Mouse (Mus musculus) thymus, postnatal 0 days (tissue): Measurements from ENCODE around the gene Upb1. TPM values are rescaled to one million over a fixed set of nuclear protein-coding genes. Genes with fewer than 3 reads are reported as not detected.
A peak's percentile ranks its signal among the peaks of the same experiment; 100 is the strongest.
"Not testable (repeated sequence)": the region's sequence is repeated elsewhere in the genome, so short reads cannot be mapped to it uniquely, and the experiment has no call there.

Source experiments
- DNase-seq: peaks from one replicate; pipeline ENCODE4 v3.0.0-alpha.2; 2015; ENCODE audit warnings: low spot score
- polyA plus RNA-seq: library from polyadenylated mRNA; unstranded; fragments of >200 nt; fragmentation: Nextera tagmentation; extraction: Ambion mirVana; gene quantifications from 2 replicates; pipeline ENCODE4 v1.2.1, GENCODE M21; 2015

The Upb1 gene
- polyA plus RNA-seq, result 0.42 and 0.55 TPM in 2 replicates

DNA sequence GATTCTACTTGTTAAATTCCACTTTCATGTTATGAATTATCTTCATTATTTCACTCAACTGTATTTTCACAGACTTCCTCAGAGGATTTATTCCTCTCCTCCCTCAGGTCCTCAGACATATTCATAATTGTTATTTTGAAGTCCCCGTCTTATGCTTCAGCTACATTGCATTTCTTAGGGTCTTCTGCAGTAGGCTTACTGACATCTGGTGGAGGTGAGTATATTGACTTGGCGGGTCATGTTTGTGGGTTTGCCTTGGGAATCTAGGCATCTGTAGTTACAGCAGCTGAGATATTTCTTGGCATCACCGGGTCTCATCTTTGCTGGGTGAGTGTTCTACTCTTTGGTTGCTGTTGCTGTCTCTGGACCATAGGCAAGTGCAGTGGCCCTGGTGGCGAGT, at the start of gene Upb1:
Upb1 (plus strand) TSS at position 158 of the 400 bp plus-strand sequence.
- peak; percentile 22 for DNase-seq

DNA sequence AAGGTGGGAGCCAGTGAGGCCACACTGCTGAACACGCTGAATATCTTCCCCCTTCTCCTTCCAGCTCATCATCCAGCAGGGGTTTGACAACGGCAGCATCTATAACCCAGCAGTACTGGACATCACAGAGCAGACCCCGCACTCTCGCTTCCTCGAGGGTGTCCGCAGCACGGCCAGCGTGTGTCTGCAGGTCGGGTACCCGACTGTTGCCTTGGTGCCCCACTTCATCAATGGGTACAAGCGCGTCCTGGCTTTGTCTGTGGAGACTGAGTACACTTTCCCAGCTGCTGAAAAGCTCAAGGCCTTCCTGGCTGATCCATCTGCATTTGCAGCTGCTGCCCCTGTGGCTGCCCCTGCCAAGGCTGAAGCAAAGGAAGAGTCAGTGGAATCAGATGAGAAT, 48.4 kb upstream of the Upb1 start:
- DNase-seq, result no peak

- DNase-seq, result not testable (repeated sequence)
Observed at GRCm38 (mm10) chr10:75353838-75354241, 47.1 kb upstream of the Upb1 start.

GRCm38 (mm10) chr10:75355341-75355740, 45.6 kb upstream of the Upb1 start:
- no peak for DNase-seq

- DNase-seq, result not testable (repeated sequence)
Observed at GRCm38 (mm10) chr10:75364214-75364690, 36.7 kb upstream of the Upb1 start.

DNA sequence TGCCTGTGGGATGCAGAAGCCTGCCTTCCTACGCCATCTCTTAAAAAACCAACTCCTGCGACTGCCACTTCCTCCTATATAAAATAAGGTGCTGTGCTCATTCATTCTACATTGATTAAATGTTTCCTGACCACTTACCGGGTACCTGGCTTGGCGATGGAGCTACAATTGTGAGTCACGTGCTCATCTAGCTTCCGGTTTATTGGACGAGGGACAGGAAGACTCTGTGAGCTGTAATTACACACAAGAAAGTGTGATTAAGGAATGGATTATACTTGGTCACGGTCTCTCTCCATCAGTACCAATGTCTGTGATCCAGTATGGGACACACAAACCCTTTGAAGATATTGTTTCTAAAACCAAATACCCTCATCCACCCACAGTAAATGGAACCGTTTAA, 36.1 kb upstream of the Upb1 start:
- no peak for DNase-seq

- DNase-seq, result peak; percentile 14
Observed at GRCm38 (mm10) chr10:75365231-75365633, 35.7 kb upstream of the Upb1 start.

DNA sequence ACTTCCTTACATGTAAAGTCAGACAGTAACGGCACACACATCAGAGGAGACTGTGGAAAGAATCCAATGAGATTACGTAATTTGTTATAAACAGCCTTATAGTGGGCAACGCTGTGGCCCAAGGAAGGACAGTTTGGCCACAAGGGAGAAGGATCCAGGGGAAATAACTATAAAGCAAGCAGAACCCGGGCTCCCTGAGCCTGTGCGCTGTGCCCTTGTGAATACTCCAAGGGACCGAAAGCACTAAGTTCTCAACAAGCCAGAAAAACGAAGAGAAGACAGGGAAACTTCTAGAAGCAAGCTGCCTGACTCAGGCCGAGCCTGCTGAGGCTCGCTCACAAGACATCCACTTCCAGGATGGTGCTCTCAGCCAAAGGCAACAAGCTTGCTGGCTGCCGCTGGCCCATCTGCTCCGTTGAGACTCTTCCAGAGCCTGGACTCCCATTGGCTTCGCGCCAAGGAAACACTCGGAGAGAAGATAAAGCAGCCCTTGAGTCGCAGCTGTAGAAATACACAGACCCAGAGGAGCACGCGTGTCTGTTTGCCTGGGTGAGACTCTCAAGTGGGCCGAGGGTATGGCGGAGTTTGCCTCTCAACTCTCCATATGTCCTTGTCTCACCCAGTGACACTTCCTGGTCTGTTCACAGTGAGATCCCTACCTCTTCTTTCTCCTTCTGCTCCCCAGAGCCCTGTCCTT, 27.1 kb upstream of the Upb1 start:
- DNase-seq, result not testable (repeated sequence)

DNA sequence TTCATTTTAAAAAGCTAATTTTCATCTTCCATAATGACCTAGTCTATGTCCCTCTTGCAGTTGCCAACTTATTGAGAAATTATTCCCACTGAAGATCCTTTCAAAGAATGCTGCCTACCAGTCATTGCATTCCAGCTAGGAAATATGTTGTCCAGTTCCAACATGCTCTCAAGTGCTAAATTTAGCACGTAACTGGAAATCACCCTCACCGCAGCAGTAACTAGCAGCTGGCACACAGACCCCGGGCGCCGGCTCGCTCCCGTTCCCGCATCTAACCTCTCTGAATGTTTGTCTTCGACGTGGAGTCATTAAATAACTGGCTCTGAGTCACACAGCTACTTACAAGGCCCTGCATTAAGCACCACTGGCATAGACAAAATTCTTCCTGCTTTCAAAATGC, 22.2 kb upstream of the Upb1 start:
- DNase-seq, result no peak

- DNase-seq, result no peak
Observed at GRCm38 (mm10) chr10:75390156-75390555, 10.8 kb upstream of the Upb1 start.

DNA sequence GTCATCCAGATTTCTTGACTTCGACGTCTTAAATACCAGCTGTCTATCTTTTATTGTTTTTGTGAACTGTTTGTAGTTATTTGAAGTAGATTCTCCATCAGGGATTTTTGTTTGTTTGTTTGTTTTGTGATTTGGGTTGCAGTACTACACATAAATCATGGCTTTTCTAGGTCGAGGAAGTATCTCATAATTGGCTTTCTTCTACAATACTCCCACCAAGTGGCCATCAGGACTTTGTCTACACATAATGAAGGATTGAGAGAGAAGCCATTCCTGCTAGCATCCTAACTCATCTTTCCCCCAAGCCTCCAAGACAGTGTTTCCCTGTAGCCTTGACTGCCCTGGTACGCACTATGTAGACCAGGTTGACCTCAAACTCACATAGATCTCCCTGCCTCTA, 10.1 kb upstream of the Upb1 start:
- DNase-seq, result no peak

DNA sequence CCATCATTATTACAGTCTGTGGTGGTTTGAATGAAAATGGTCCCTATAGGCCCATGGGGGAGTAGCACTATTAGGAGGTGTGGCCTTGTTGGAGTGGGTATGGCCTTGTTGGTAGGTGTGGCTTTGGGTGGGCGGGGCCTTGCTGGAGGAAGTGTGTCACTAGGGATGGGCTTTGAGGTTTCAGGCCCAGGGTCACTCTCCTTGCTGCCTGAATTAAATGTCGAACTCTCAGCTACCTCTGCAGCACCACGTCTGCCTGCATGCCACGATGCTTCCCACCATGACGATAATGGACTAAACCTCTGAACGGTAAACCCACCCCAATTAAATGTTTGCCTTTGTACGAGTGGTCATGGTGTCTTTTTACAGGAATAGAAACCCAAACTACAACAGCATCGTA, 6.1 kb upstream of the Upb1 start:
- no peak for DNase-seq

- peak; percentile 19 for DNase-seq
Observed at GRCm38 (mm10) chr10:75396966-75397365, 3.9 kb upstream of the Upb1 start.

DNA sequence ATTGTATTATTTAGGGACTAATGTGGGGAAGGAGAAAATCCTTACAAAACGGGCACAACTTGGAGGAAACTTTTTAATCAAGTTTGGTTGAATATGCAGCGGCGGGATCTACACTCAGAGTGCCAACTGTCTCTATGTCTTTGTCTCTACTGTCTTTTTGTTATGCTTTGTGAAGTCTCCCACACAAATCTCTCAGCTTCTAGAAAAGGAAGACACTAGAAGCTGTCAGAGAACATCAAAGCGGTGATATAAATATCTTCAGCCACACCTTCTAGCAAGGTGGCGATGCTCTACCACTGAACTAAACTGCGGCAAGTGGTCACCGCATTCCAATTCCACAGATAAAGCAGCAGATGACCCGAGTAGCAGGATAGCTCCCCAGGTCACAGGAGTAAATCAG, 5.0 kb downstream of the Upb1 start:
- DNase-seq, result no peak

GRCm38 (mm10) chr10:75406755-75407154, 5.8 kb downstream of the Upb1 start:
- no peak for DNase-seq

- no peak for DNase-seq
Observed at GRCm38 (mm10) chr10:75407741-75408140, 6.8 kb downstream of the Upb1 start.

GRCm38 (mm10) chr10:75411343-75412113, 10.6 kb downstream of the Upb1 start:
- peak; percentile 35 for DNase-seq

GRCm38 (mm10) chr10:75412114-75413103, 11.5 kb downstream of the Upb1 start:
- no peak for DNase-seq

DNA sequence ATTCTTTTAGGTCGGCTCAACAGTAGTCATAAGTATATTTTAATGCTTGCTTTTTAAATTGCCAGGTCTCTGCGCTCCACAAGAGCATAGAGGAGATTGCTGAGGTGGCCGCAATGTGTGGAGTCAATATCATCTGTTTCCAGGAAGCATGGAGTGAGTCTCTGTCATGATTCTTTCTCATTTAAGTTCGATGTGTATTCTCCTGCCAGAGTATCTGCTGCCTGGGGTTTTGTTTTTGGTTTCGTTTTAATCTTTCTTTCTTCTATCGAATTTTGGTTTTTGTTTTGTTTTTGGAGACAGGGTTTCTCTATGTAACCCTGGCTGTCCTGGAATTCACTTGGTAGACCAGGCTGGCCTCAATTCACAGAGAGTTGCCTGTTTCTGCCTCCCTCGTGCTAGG, 14.0 kb downstream of the Upb1 start:
- no peak for DNase-seq

DNA sequence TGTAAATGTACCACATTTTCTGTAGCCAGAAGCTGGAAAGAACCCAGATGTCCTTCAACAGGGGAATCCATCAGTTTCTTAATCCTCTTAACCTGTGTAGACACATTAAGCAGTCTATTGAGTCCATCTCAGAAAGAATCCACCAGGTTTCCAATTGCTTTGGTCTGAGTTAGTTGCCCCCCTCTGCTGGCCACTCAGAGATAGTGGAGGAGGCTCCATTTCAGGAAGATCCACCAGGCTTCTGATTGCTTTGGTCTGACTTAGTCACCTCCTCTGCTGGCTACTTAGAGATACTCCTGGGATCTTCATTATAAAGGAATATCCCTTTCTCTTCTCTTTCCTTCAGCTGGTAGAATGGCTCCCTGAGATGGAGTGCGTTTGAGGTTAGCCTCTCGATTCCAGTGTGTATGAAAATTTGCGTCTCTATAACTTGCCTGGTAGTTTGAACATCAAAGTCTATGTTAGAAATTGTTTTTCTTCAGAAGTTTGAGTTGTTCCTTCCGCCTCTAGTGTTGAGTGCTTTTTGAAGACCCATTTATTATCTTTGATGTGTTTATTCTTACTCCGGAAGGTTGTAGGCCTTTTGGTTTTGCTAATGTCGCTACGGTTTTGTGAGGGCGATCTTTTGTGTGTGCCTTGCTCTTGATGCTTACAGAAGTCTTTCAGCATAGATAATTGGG, 16.6 kb downstream of the Upb1 start:
- peak; percentile 37 for DNase-seq

GRCm38 (mm10) chr10:75418747-75419146, 17.8 kb downstream of the Upb1 start:
- DNase-seq, result no peak
